Mouse (Mus musculus) olfactory bulb, adult 2 months (tissue): ENCODE data around the gene Hspa12a. TPM values are rescaled to one million over a fixed set of nuclear protein-coding genes. Genes with fewer than 3 reads are reported as not detected.
"Not testable (repeated sequence)": the region's sequence is repeated elsewhere in the genome, so short reads cannot be mapped to it uniquely, and the experiment has no call there.

Experiments used
- H3K27ac ChIP-seq: fragments of 200-500 bp; 2 replicates; pipeline ENCODE4 v1.5.1; 2012; ENCODE audit warnings: low read depth, low read length; ENCODE audit not compliant: insufficient read depth
- H3K4me1 ChIP-seq: fragments of 200-500 bp; 2 replicates; pipeline ENCODE4 v1.6.1; 2012; ENCODE audit warnings: low read length; ENCODE audit not compliant: control insufficient read depth, insufficient read depth
- H3K4me3 ChIP-seq: fragments of 200-500 bp; 2 replicates; pipeline ENCODE4 v1.5.1; 2012; ENCODE audit warnings: mild to moderate bottlenecking, low read depth, low read length, moderate library complexity; ENCODE audit not compliant: insufficient read depth
- CTCF ChIP-seq: fragments of 200-500 bp; IDR thresholded peaks from 2 replicates; pipeline ENCODE4 v1.5.1; 2012; ENCODE audit warnings: low read depth, mild to moderate bottlenecking, low read length, moderate library complexity; ENCODE audit not compliant: insufficient read depth
- POLR2A ChIP-seq: fragments of 200-500 bp; IDR thresholded peaks from 2 replicates; pipeline ENCODE4 v1.6.1; 2012; ENCODE audit warnings: mild to moderate bottlenecking, low read depth, low read length, moderate library complexity; ENCODE audit not compliant: insufficient read depth
- WGBS: fragments of 180-500 bp; shearing (Covaris S2); methylation state at CpG from one replicate; pipeline ENCODE4 v1.1.7; 2018; 5-methylcytosine and 5-hydroxymethylcytosine counted together
- polyA plus RNA-seq: library from polyadenylated mRNA; stranded (reverse); fragments of >200 nt; gene quantifications from 2 replicates; pipeline ENCODE4 v1.2.4, GENCODE M21; 2012; ENCODE audit warnings: low replicate concordance; ENCODE audit not compliant: missing spikeins, insufficient read depth, insufficient read length

Gene Hspa12a
- polyA plus RNA-seq, 1 experiment: not detected

DNA sequence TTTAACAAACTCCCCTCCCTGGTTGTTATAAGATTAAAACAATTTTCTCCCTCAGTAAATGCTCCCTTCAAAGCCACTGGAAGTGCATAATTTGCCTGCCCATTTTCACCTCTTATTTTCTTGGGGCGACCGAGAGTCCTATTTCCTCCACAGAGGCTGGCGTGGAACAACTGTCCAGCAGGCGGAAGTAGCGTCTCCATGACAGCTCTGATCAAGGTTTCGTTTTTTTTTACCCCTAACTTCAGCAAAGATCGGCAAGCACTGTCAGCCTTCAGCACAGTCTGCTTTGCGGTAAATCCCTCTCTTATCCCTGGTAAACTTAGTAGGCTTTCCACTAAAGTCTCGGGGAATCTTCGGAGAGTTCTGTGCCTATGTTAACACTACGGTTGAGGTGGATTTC, 24.9 kb downstream of the Hspa12a start:
- 14% methylated on average over 11 of the region's 11 CpGs for WGBS
- Histone ChIP-seq H3K4me3 (no peak overlapping the region), H3K4me1 (no peaks in the 10 kb centered on the region), H3K27ac (no peak overlapping the region)
- TF ChIP-seq POLR2A (no peak), CTCF (no peak)

DNA sequence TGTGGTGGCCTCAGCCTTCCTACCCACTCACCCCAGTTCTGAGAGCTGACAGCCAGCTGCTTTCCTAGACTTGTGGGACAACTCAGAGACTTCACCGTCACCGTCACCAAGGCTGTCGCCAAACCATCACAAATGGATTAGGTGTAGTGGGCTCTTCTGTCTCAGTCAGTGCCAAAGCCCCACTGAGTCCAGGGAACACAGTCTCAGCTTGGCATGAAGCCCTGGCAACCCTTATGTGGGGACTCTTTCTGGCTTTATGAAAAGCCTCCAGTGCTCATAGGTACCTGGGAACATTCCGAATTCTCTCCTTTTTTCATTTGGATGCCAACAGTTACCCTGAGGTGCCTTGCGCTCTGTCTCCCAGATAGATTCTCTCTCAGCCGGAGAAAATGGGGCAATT, 30.2 kb downstream of the Hspa12a start:
- 84% methylated on average over 6 of the region's 6 CpGs for WGBS
- Histone ChIP-seq H3K4me3 (no peak overlapping the region), H3K4me1 (peaks cover 5% of the 10 kb centered on the region), H3K27ac (no peak overlapping the region)
- TF ChIP-seq POLR2A (no peak), CTCF (no peak)

DNA sequence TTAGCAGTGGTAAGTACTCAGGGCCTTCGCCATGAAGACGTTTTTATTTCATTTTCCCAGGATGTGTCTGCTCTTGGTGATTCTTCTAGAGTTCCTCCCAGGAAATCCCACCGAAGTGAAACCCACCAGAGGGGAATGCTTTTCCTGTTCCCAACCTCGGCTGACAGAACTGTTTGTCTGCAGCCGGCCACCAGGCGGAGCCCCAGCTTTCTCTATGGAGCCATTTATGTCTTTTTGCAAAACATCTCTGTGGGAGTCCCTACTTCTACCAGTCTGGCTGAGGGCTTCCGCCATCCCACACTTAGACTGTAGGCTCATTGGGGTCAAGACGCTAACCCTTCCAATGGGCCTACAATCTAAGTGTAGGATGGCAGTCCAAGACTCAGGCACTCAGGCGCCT, 32.1 kb downstream of the Hspa12a start:
- WGBS: 13% methylated on average over 9 of the region's 9 CpGs
- Histone ChIP-seq H3K4me3 (no peak overlapping the region), H3K27ac (no peak overlapping the region), H3K4me1 (peaks cover 5% of the 10 kb centered on the region)
- TF ChIP-seq CTCF (peak; percentile 79), POLR2A (no peak)

DNA sequence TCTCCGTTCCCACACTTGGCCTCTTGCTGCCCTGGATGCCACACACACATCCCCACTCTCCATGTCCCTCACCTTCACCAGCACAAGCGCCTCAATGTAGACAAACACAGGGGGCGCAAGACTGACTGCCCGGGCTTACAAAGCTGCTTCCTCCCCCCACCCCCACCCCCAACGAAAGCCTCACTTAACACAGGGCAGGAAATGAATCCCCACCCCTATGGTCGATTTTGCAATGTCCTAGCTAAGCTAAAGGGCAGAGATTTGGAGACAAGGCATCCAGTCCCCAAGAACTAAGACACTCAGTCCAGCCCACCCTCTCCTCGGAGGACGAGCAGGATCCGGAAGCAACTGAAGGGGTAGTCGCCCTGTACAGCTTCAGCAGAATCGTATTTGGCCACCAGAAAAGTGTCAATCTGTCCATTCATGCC, 32.5 kb downstream of the Hspa12a start:
- Histone ChIP-seq H3K4me1 (peaks cover 5% of the 10 kb centered on the region), H3K4me3 (0 out of 2 replicates have a peak overlapping the region, but pooled peaks have one; percentile 11), H3K27ac (no peak overlapping the region)
- no peak for TF ChIP-seq POLR2A
- TF ChIP-seq CTCF: no peak
- WGBS: 8% methylated on average over 11 of the region's 11 CpGs

DNA sequence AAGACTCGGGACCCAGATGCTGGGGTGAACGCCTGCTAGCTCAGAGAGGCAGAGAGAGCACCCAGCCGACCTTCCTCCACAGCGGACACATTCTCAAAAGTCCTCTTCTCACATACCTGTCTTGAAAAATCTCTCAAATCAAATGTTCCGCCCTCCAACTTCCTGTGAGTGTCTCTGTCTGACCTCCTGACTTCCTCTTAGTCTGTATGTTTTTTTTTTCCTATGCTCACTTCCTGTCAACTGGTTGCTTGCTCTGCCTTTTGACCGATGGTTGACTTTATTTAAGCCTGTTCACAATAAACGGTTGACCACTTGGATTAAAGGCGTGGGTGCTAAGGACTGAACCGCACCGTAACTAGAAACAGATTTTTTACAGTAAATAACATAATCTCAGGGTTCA, 35.4 kb downstream of the Hspa12a start:
- Histone ChIP-seq H3K4me1 (peaks cover 8% of the 10 kb centered on the region), H3K27ac (no peak overlapping the region), H3K4me3 (no peak overlapping the region)
- TF ChIP-seq CTCF (no peak), POLR2A (no peak)
- WGBS: 89% methylated on average over 10 of the region's 10 CpGs

DNA sequence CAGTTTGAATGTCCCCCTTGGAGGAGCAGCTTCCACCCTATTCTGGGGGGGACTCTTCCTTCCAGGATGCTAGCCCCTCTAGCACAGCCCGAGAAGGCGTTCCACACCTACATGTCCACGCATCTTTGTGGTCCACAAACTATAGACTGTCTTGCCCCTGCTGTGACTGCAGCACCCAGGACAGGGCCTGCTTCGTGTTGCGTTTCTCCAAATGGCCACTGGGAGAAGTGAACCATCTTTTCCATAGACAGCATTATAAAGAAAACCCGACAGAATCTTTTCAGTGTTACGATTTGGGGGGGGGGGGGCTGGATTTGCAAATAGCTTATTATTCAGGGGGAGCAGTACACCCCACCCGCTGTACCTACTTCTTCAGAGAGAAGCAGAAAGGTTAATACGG, 36.8 kb downstream of the Hspa12a start:
- Histone ChIP-seq H3K4me1 (peaks cover 8% of the 10 kb centered on the region), H3K27ac (no peak overlapping the region), H3K4me3 (no peak overlapping the region)
- no peak for TF ChIP-seq CTCF
- 49% methylated on average over 9 of the region's 9 CpGs for WGBS

DNA sequence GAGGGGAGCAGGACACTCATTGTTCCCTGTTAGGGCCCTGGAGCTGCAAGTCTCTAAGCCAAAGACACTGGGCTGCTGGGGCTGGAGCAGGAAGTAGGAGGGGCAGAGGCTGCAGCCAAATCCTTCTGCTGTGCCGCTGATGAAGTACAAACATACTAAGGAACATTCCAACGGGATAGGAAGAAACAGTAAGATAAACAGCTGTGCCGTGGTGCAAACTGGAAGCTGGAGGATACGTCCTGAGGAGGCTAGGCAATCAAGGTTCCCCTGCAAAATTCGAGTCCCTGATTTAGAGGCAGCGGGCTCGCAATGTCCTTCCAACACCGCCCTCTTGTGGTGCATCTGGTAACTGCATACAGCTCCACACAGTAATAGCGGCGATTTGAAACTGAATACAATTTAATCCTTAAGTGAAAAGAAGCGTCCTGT, 39.5 kb downstream of the Hspa12a start:
- peaks cover 3% of the 10 kb centered on the region; the same call in 1 of the 2 replicates for H3K4me1 ChIP-seq
- H3K27ac ChIP-seq: no peak overlapping the region
- no peak overlapping the region for H3K4me3 ChIP-seq
- peak; percentile 86 for TF ChIP-seq CTCF
- TF ChIP-seq POLR2A: no peak
- WGBS: under 1% methylated on average over 11 of the region's 11 CpGs

DNA sequence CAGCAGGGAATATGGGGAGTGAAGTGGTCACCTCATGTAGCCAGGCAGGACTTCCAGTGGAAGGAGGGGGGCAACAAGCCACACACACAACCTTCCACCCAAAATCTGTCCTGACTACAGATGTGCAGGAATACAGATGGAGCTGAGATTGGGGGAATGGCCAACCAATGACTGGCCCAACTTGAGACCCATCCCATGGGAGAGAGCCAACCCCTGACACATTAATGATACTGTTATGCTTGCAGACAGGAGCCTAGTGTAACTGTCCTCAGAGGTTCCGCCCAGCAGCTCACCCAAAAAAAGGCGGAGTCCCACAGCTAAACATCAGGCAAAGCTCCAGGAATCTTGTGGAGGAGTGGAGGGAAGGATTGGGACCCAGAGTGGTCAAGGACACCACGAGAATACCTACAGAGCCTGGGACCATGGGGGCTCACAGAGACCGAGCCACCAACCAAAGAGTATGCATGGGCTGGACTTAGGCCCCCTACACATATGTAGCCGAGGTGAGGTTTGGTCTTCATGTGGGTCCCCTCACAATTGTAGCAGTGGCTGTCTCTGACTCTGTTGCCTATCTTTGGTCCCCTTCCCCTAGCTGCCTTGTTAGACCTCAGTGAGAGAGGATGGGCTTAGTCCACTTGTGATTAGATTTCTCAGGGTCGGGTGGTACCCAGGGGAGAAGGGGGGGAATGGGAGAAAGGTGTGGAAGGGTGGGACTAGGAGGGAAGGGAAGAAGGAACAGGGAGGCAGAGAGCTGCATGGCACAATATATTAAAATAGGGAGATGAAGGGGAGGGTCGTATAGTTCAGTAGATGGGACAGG, 40.2 kb downstream of the Hspa12a start:
- Histone ChIP-seq H3K4me1 (peaks cover 3% of the 10 kb centered on the region; the same call in 1 of the 2 replicates), H3K27ac (no peak overlapping the region), H3K4me3 (no peak overlapping the region)
- 71% methylated on average over 7 of the region's 7 CpGs for WGBS
- TF ChIP-seq POLR2A: no peak
- TF ChIP-seq CTCF: no peak

DNA sequence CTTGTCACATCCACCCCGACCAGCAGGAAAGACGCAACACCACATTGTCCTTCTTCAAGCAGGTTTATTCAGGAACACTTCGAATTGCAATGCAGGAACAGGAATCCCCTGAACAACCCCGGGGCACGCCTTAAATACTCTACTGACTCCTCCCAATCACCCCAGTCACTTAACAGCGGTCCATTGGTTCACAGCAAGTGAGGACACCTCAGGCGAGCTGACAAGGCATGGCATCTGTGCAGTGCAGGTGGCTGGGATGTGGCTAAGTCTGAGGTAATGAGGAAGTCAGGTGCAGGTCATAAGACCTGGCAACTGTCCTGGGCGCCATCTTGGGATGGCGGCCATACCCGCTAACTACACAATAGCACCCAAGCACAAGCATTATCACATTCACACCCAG, 43.0 kb downstream of the Hspa12a start:
- not testable (repeated sequence) for H3K4me1 ChIP-seq, H3K4me3 ChIP-seq, H3K27ac ChIP-seq
- WGBS: 90% methylated on average over 10 of the region's 10 CpGs

DNA sequence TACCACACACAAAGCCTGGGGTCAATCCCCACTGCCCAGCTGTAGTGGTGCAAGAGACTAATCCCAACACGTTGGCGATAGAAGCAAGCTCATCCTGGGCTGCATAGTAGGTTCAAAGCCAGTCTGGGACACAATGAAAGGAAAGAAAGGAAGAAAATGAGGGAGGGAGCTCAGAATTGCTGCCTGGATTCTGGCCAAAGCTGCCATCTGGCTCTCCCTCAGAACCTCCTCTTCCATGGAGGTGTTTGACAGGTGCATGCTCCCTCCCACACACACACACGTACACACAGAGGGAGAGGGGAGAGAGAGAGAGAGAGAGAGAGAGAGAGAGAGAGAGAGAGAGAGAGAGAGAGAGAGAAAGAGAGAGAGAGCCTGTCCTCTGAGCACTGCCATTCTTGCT, 47.2 kb downstream of the Hspa12a start:
- Histone ChIP-seq H3K4me3 (no peak overlapping the region), H3K4me1 (no peaks in the 10 kb centered on the region), H3K27ac (no peak overlapping the region)
- WGBS: 54% methylated on average over 3 of the region's 3 CpGs
- TF ChIP-seq CTCF (no peak), POLR2A (no peak)
